Mouse (Mus musculus) bone marrow macrophage, adult 2 months (primary cell): Measurements from ENCODE around the gene Scnn1b.

ENCODE experiments used
- CTCF ChIP-seq: IDR thresholded peaks from 2 replicates; pipeline ENCODE4 v1.5.1; 2012; ENCODE audit warnings: low read depth, mild to moderate bottlenecking, low read length, moderate library complexity
- POLR2A ChIP-seq: IDR thresholded peaks from 2 replicates; pipeline ENCODE4 v1.6.1; 2012; ENCODE audit warnings: mild to moderate bottlenecking, low read depth, low read length, borderline replicate concordance

DNA sequence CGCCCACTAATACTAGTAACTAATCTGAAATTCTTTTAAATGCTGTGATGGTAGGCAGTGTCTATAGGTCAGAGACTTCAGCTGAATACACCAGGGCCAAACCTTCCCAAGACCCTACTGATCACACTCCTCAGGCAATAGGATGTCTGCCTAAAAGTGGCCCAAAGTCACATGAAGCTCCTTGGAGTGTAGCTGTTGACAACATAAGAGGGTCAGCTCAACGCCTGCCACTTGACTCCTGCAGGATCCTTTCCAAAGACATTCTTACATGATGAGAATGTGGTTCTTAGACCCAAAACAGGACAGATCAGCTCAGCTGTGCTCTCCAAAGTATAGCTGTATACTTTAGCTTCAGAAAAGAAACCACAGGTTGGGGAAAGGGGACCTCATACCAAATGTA is 77.5 kb downstream of the Scnn1b start:
- no peak for TF ChIP-seq POLR2A
- TF ChIP-seq CTCF: no peak
